Mouse (Mus musculus): ENCODE measurements around the gene Ackr1. TPM values are rescaled to one million over a fixed set of nuclear protein-coding genes. Genes with fewer than 3 reads are reported as not detected.
A peak's percentile ranks its signal among the peaks of the same experiment; 100 is the strongest.

Gene Ackr1
- total RNA-seq, 2 experiments from 2014 or later: 134 to 136 TPM

- intact Hi-C loops (cut with DNase I): no loop called here
- DNase-seq: no peak
Observed at GRCm38 (mm10) chr1:173350372-173350957, 16.9 kb upstream of the Ackr1 start, which contains the start of gene Aim2. Gene Aim2 (plus strand): TSS chr1:173350879.

- intact Hi-C loops (cut with DNase I): no loop called here
- peak; percentile 57 for DNase-seq
Observed at GRCm38 (mm10) chr1:173349946-173350345, 16.4 kb upstream of the Ackr1 start.

- intact Hi-C loops (cut with DNase I): no loop called here
- no peak for DNase-seq
Observed at GRCm38 (mm10) chr1:173349192-173349591, 15.6 kb upstream of the Ackr1 start.

GRCm38 (mm10) chr1:173348527-173348926 lies 15.0 kb upstream of the Ackr1 start:
- intact Hi-C loops (cut with DNase I): no loop called here
- no peak for DNase-seq

- intact Hi-C loops (cut with DNase I): no loop called here
- no peak for DNase-seq
Observed at GRCm38 (mm10) chr1:173345112-173345511, 11.6 kb upstream of the Ackr1 start.

GRCm38 (mm10) chr1:173343934-173344333 lies 10.4 kb upstream of the Ackr1 start:
- no peak for DNase-seq
- intact Hi-C loops (cut with DNase I): no loop called here

- intact Hi-C loops (cut with DNase I): no loop called here
- DNase-seq: no peak
Observed at GRCm38 (mm10) chr1:173342425-173342824, 8.9 kb upstream of the Ackr1 start.

- intact Hi-C loops (cut with DNase I): loop anchor here (10.0 kb wide), 1 partner anchor 55 kb away; no protein-coding TSS in a partner anchor
- peak; percentile 73 for DNase-seq
Observed at GRCm38 (mm10) chr1:173339543-173339942, 6.0 kb upstream of the Ackr1 start.

- intact Hi-C loops (cut with DNase I): loop anchor here (10.0 kb wide), 1 partner anchor 58 kb away; no protein-coding TSS in a partner anchor
- no peak for DNase-seq
Observed at GRCm38 (mm10) chr1:173337008-173337407, 3.5 kb upstream of the Ackr1 start.

- intact Hi-C loops (cut with DNase I): loop anchor here (10.0 kb wide), 1 partner anchor 59 kb away; no protein-coding TSS in a partner anchor
- DNase-seq: no peak
Observed at GRCm38 (mm10) chr1:173335903-173336302, 2.4 kb upstream of the Ackr1 start.

GRCm38 (mm10) chr1:173332418-173332817 lies 1.1 kb downstream of the Ackr1 start:
- DNase-seq: peak; percentile 75
- intact Hi-C loops (cut with DNase I): loop anchor here (10.0 kb wide), 1 partner anchor 62 kb away; no protein-coding TSS in a partner anchor

GRCm38 (mm10) chr1:173329743-173330142 lies 3.8 kb downstream of the Ackr1 start:
- DNase-seq: no peak
- intact Hi-C loops (cut with DNase I): loop anchor here (10.0 kb wide), 1 partner anchor 65 kb away; no protein-coding TSS in a partner anchor

GRCm38 (mm10) chr1:173329185-173329584 lies 4.4 kb downstream of the Ackr1 start:
- no peak for DNase-seq
- intact Hi-C loops (cut with DNase I): no loop called here

GRCm38 (mm10) chr1:173328446-173328845 lies 5.1 kb downstream of the Ackr1 start:
- DNase-seq: no peak
- intact Hi-C loops (cut with DNase I): no loop called here

GRCm38 (mm10) chr1:173326552-173326951 lies 7.0 kb downstream of the Ackr1 start:
- DNase-seq: no peak
- intact Hi-C loops (cut with DNase I): no loop called here

GRCm38 (mm10) chr1:173325395-173325794 lies 8.2 kb downstream of the Ackr1 start:
- intact Hi-C loops (cut with DNase I): no loop called here
- no peak for DNase-seq

GRCm38 (mm10) chr1:173324961-173325360 lies 8.6 kb downstream of the Ackr1 start:
- DNase-seq: no peak
- intact Hi-C loops (cut with DNase I): no loop called here

GRCm38 (mm10) chr1:173323839-173324585 lies 9.5 kb downstream of the Ackr1 start:
- peak; percentile 53 for DNase-seq
- intact Hi-C loops (cut with DNase I): no loop called here

GRCm38 (mm10) chr1:173322249-173322627 lies 11.3 kb downstream of the Ackr1 start:
- intact Hi-C loops (cut with DNase I): no loop called here

GRCm38 (mm10) chr1:173321593-173322248 lies 11.8 kb downstream of the Ackr1 start:
- intact Hi-C loops (cut with DNase I): no loop called here
- DNase-seq: no peak

More at GRCm38 (mm10) chr1:173322249-173322627, 11.3 kb downstream of the Ackr1 start:
- no peak for DNase-seq

- intact Hi-C loops (cut with DNase I): no loop called here
- DNase-seq: no peak
Observed at GRCm38 (mm10) chr1:173317925-173318477, 15.5 kb downstream of the Ackr1 start.
